Mouse (Mus musculus) erythroblast, adult 5-6 weeks (primary cell): ENCODE measurements around the gene Ccdc24. TPM values are rescaled to one million over a fixed set of nuclear protein-coding genes. Genes with fewer than 3 reads are reported as not detected.

Experiments used
- ATAC-seq: replicated peaks from 2 replicates; pipeline ENCODE4 v1.8.0; 2016; ENCODE audit warnings: moderate number of reproducible peaks, mild to moderate bottlenecking, moderate TSS enrichment, inconsistent platforms; ENCODE audit not compliant: poor library complexity, low FRiP score, severe bottlenecking
- total RNA-seq, 2 experiments: library from RNA; stranded (forward) in 1 of 2; stranded (reverse) in 1 of 2; fragments of 150-400 nt in 1 of 2; fragments of 200-764, 138-1000 nt in 1 of 2; gene quantifications; 2 replicates each; pipeline versions ENCODE4 v1.2.3 to v1.2.4; 2015 to 2017; ENCODE audit warnings: low replicate concordance in 2 of 2

The Ccdc24 gene
- total RNA-seq, 2 experiments from 2014 or later = 0.43 TPM; not detected in 1

DNA sequence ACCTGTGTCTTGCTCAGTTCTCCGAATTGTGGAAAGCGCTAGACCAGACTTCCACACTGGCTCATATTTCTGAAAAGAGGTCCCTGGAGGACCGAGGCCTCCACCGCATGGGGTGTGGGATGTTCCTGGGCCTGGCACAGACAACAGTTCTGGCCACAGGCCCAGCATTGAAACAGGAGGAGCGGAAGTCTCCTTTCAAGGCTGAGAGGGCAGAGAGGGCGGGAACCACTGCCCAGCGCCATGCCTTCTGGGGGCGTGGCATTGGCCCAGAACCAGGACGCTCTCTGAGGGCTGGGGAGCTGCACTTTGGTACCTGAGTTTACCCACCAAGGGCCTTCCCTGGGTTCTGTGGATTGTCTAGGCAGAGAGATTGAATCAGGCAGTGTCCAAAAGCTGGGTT, 6.3 kb downstream of the Ccdc24 start:
- no peak for ATAC-seq

DNA sequence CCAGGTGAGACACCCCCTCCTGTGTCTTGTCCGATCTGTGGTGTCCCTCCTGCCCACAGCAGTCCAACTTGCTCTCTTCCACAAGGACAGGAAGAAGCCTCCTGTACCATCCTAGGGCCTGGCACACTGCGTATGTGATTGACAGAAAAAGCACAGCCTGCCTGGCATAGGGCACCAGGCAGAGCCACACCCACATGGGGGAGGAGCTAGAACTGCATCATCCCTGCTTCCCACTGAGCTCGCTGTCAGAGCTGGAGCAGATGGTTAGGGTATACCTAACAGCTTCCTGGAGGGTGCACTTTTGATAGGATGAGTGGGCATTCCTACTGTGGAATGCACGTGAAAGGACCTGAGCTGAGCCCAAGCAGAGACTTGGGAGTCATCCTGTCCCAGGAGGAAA, 9.5 kb downstream of the Ccdc24 start:
- ATAC-seq = peak; percentile 34

- no peak for ATAC-seq
Measured at GRCm38 (mm10) chr4:117860570-117860969, 11.8 kb downstream of the Ccdc24 start.

DNA sequence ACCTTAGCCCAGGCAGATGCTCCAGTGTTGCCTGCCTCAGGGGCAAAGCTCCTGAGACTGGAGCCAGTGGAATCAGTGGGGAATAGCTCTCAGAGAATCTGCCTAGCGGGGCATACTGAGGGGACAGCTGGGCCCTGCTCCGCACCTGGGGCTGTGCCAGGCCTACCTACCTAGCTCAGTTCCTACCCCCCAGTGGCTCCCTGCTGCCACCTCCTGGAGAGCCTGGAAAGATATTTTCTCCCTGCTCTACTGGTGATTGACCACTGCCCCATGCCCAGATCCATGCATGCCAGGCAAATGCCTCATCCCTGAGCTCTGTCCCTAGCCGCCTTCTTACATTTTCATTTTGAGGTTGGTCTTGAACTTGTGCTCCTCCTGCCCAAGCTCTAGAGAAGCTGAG, 13.6 kb downstream of the Ccdc24 start:
- ATAC-seq = peak; percentile 59

GRCm38 (mm10) chr4:117855146-117855545, 17.2 kb downstream of the Ccdc24 start:
- ATAC-seq = no peak

GRCm38 (mm10) chr4:117852152-117852868, 20.0 kb downstream of the Ccdc24 start:
- ATAC-seq = no peak

- no peak for ATAC-seq
Measured at GRCm38 (mm10) chr4:117850871-117851270, 21.5 kb downstream of the Ccdc24 start.

GRCm38 (mm10) chr4:117850176-117850575, 22.2 kb downstream of the Ccdc24 start:
- ATAC-seq = no peak

DNA sequence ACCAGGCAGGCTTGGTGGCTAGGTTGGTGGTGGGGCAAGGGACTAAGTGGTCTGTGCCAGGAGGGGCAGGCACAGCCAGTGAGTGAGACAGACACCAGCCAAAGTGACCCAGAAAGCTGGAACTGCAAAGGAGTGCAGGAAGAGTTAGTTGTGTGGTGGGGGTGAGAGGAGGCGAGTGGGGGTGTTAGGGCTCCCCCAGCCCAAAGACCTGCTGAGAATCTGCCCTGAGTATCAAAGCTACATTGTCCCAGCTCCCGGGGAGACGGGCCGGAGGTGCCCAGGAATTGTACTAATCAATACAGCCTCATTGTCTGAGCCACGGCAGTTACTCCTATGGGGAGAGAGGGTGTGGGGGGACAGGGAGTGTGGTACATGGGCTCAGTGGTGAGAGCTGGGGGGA, 22.9 kb downstream of the Ccdc24 start:
- ATAC-seq = no peak

- no peak for ATAC-seq
Measured at GRCm38 (mm10) chr4:117849063-117849462, 23.3 kb downstream of the Ccdc24 start.

DNA sequence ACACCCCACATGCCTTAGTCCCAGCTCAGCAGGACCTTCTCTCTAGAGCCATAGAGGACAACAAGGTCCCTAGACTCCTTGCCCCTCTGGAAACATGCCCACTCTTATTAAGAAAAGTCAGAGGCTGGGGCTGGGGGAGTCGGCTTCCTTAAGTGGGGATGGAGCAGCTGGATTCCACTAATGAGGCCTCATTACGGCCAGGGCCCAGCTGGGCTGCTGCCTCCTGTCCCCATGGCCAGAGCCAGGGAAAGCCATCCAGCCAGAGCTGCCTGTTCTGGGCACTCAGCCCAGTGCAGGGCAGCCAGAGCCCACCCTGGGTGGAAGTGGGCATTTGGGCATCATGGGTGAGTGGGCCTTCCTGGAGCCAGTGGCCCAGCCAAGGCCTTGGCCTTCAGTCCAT, 25.3 kb downstream of the Ccdc24 start:
- no peak for ATAC-seq

- no peak for ATAC-seq
Measured at GRCm38 (mm10) chr4:117846261-117846660, 26.1 kb downstream of the Ccdc24 start.

- no peak for ATAC-seq
Measured at GRCm38 (mm10) chr4:117845316-117845715, 27.0 kb downstream of the Ccdc24 start.

DNA sequence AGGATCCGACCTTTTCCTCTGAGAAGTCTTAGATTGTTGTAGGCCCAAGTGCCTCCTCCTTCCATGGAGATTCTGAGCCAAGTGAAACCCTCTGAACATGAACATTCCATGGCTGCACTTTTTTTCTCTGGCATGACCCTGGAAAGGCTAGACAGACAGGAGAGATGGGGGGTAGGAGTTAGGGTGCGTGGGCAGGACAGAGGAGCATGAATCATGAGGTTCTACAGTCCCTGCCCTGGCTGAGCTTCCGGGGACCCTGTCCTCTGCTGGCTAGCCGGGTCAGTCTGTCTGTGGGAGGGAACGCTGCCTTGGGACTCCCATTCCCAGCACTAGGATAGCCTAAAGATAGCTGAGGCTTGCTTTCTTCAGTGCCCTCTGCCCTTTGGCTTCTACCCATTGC, 27.9 kb downstream of the Ccdc24 start:
- ATAC-seq = no peak

DNA sequence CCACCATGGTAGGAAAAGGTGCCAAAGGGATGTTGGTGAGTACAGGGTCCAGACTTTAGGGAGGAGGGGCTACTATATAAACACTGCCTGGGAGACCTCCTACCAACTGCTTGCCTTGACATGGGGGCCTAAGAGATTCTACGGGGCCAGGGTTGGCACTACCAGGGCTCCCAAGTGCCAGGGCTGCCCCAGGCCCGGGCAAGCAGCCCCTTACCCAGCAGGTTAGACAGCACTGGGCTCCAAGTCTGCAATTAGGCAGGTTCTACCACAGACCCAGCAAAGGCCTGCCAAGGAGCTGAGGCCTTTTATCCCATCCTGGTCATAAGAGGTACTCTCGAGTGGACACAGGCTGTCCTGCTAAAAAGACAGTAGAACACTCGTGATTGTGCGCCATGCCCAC, 29.3 kb downstream of the Ccdc24 start:
- ATAC-seq = no peak

DNA sequence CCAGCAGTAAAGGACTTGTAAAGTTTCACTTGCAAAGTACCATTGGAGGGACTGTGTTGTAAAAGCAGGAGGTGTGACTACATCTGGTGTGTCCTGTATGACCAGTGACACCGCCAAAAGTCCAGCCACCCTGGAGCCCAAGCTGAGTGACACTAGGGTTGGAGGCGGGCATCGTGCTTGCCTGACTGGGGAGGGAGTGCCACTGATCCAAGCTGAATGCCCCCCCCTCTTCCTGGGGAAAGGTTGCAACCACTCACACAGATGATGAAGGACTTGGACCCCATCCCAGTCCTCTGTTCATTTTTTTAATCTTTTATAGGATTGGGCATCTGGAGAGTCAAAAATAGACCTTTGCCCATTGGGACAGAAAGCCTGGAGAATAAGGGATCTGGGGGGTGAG, 30.8 kb downstream of the Ccdc24 start:
- ATAC-seq = no peak

GRCm38 (mm10) chr4:117840821-117841220, 31.5 kb downstream of the Ccdc24 start:
- ATAC-seq = no peak

DNA sequence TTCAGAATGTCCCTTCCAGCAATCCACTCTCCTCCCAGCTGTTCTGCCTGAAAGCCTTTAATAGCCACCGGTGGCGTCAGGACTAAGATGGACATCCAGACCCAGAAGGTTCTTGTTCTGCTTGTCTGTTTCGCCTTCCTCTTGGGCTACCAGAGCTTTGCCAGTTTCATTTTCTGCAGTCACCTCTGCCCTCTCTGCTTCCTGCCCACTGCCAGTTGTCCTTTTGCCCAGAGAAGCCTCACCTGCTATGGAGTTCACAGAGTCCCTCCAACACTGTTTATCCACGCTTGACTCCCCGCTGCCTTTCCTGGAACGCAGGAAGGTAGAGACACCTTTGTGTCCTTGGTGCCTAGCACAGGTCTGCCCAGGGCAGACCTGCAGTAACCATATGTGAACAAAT, 33.0 kb downstream of the Ccdc24 start:
- ATAC-seq = no peak

- ATAC-seq = no peak
Measured at GRCm38 (mm10) chr4:117837271-117837670, 35.1 kb downstream of the Ccdc24 start.

GRCm38 (mm10) chr4:117836204-117836767, 36.1 kb downstream of the Ccdc24 start:
- ATAC-seq = peak; percentile 55

DNA sequence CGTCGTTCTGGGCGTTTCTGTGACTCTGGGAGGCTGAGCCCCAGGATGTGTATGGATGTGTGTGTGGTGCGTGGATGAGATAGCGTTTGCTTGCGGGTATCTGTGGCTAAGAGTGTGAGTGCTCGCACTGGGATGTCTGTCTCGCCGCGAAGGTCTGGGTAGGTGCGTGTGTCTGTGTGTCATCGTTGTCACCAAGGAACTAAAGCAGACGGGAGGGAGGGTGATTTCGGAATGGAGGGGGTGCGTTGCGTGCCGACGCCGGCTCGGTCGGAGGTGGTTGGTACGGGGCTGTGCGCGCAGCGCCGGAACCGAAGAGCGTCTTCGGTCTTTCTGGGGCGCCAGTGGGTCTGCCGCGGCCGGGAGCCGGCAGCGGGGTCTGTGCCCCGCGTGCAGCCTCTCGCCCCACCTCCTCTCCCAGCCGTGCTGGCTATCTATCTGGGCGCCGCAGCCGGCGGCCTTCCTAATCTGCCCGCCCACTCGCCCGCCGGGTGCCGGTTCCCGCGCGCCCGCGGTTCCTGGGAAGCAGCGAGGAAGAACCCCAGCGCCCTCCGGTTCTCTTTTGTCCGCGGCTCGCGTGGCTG, 36.7 kb downstream of the Ccdc24 start:
- peak; percentile 38 for ATAC-seq
